Mouse (Mus musculus) hindbrain, postnatal 0 days (tissue): ENCODE data around the gene Ndufs2. TPM values are rescaled to one million over a fixed set of nuclear protein-coding genes. Genes with fewer than 3 reads are reported as not detected.

Experiments
- ATAC-seq: fragments of 200-750 bp; cut with Nextera tagmentation; 2 replicates; pipeline ENCODE4 v1.8.0; 2017; ENCODE audit warnings: mild to moderate bottlenecking, moderate TSS enrichment, moderate library complexity
- DNase-seq: peaks from one replicate; pipeline ENCODE4 v3.0.0-alpha.2; 2015; ENCODE audit warnings: low spot score
- H3K27ac ChIP-seq: fragments of 300-500 bp; sonication (generic); 2 replicates; pipeline ENCODE4 v1.5.1; 2014; ENCODE audit warnings: mild to moderate bottlenecking
- H3K27me3 ChIP-seq: fragments of 300-500 bp; sonication (generic); 2 replicates; pipeline ENCODE4 v1.6.1; 2014; ENCODE audit warnings: low read length, mixed read lengths; ENCODE audit not compliant: insufficient read depth
- H3K36me3 ChIP-seq: fragments of 300-500 bp; sonication (generic); 2 replicates; pipeline ENCODE4 v1.6.1; 2014; ENCODE audit warnings: low read length, mixed read lengths; ENCODE audit not compliant: insufficient read depth
- H3K4me1 ChIP-seq: fragments of 300-500 bp; sonication (generic); 2 replicates; pipeline ENCODE4 v1.6.1; 2014; ENCODE audit warnings: antibody characterized with exemption, low read length, mixed read lengths; ENCODE audit not compliant: insufficient read depth
- H3K4me2 ChIP-seq: fragments of 300-500 bp; sonication (generic); 2 replicates; pipeline ENCODE4 v1.6.1; 2014; ENCODE audit warnings: low read depth, mild to moderate bottlenecking, low read length, moderate library complexity, mixed read lengths
- H3K4me3 ChIP-seq: fragments of 300-500 bp; sonication (generic); 2 replicates; pipeline ENCODE4 v1.5.1; 2014; ENCODE audit warnings: low read length
- H3K9ac ChIP-seq: fragments of 300-500 bp; sonication (generic); replicated peaks from 2 replicates; pipeline ENCODE4 v1.6.1; 2014; ENCODE audit warnings: mild to moderate bottlenecking, low read length, moderate library complexity, mixed read lengths
- H3K9me3 ChIP-seq: fragments of 300-500 bp; sonication (generic); 2 replicates; pipeline ENCODE4 v1.6.1; 2016; ENCODE audit warnings: low read length, mixed read lengths
- CTCF ChIP-seq: IDR thresholded peaks from 2 replicates; pipeline ENCODE4 v1.5.1; 2016; ENCODE audit warnings: antibody characterized with exemption, control low read depth, low read depth
- WGBS: fragments of 180-500 bp; shearing (Covaris S2); extraction: QIAGEN DNeasy Blood & Tissue Kit; methylation state at CpG from one replicate; pipeline ENCODE4 v1.1.7; 2014; 5-methylcytosine and 5-hydroxymethylcytosine counted together
- polyA plus RNA-seq: library from polyadenylated mRNA; unstranded; fragments of >200 nt; fragmentation: Nextera tagmentation; extraction: Ambion mirVana; gene quantifications from 2 replicates; pipeline ENCODE4 v1.2.1, GENCODE M21; 2015
- total RNA-seq: library from RNA; depleted of rRNA; stranded (reverse); fragments of >200 nt; gene quantifications from 2 replicates; pipeline ENCODE4 v1.2.3, GENCODE M21; 2014

The Ndufs2 gene
- total and polyA plus RNA-seq, 2 experiments from 2014 or later = 234 to 286 TPM

DNA sequence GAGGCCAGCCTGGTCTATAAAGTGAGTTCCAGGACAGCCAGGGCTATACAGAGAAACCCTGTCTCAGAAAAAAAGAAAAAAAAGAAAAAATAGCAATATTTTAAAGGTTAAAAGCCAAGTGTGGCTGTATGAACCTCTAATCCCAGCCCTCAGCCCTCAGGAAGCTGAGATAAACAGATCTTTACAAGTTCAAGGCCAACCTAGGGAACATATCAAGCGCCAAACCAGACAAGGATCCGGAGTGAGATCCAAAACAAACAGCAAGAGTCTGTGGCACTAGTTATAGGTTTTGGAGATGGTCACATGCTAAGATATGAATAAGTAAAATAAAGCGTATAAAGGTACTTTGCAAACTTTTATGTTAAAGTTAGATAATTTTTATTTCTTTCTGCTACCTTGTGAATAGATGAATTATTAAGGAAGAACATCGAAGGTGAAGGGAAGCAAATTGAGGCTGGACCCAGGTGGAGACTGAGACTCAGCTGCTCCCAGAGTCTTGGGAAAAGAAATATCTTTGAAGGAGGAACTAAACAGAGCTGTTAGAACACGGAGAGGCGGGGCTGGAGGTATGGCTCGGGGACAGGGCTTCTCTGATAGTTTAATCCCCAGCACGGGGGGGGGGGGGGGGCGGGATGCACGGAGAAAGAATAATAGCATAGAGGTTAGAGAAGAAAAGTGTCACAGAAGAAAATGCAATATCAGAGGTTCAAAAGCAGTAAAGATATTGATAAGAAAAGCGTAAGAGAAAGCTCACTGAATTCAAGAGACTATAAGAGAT is 47.5 kb downstream of the Ndufs2 start:
- WGBS = 60% methylated on average over 10 of the region's 11 CpGs
- TF ChIP-seq CTCF = no peak

DNA sequence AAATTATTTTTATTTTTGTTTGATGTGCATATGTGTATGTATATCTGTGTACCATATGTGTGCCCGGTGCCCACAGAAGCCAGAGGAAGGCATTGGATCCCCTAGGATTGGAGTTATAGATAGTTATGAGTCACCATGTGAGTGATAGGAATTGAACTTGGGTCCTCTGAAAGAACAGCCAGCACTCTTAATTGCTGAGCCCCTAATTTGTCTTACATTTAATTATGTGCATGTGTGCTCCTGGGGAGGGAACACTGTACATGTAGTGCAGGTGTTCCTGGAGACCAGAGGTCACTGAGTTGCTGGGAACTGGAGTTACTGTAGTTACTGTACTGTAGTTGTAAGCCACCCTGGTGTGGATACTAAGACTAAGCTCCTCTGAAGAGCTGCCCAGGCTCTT is 50.4 kb downstream of the Ndufs2 start:
- no peak overlapping the region for H3K4me2 ChIP-seq
- H3K4me3 ChIP-seq = no peak overlapping the region
- H3K9me3 ChIP-seq = no peaks in the 10 kb centered on the region
- ATAC-seq = no peak
- WGBS = 95% methylated on average over 1 of the region's 1 CpGs
- no peaks in the 10 kb centered on the region; the same call in 1 of the 2 replicates for H3K27me3 ChIP-seq
- no peak overlapping the region for H3K9ac ChIP-seq
- TF ChIP-seq CTCF = no peak
- no peaks in the 10 kb centered on the region for H3K4me1 ChIP-seq
- no peak for DNase-seq
- H3K27ac ChIP-seq = no peak overlapping the region
- H3K36me3 ChIP-seq = no peaks in the 10 kb centered on the region

More for the DNA sequence above, 47.5 kb downstream of the Ndufs2 start:
- Histone ChIP-seq H3K36me3 (no peaks in the 10 kb centered on the region), H3K9ac (no peak overlapping the region), H3K4me1 (no peaks in the 10 kb centered on the region), H3K4me2 (no peak overlapping the region), H3K27me3 (no peaks in the 10 kb centered on the region), H3K9me3 (no peaks in the 10 kb centered on the region), H3K27ac (no peak overlapping the region), H3K4me3 (no peak overlapping the region)
- no peak for ATAC-seq
- DNase-seq = no peak

DNA sequence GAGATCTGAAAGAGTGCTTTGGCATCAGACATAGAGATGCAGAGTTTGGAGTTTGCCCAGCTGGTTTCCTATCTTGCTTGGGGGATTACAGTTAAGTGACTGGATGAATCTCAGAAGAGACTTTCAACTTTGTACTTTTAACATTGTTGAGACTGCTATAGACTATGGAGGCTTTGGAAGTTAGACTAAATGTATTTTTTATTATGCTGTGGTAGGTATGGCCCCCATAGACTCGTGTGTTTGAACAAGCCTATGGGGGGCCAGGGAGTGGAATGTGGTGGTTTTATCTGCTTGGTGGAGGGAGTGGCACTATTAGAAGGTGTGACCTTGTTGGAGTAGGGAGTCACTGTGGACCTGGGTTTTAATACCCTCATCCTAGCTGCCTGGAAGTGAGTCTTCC is 51.7 kb downstream of the Ndufs2 start:
- no peak for TF ChIP-seq CTCF
- 53% methylated on average over 1 of the region's 1 CpGs for WGBS

DNA sequence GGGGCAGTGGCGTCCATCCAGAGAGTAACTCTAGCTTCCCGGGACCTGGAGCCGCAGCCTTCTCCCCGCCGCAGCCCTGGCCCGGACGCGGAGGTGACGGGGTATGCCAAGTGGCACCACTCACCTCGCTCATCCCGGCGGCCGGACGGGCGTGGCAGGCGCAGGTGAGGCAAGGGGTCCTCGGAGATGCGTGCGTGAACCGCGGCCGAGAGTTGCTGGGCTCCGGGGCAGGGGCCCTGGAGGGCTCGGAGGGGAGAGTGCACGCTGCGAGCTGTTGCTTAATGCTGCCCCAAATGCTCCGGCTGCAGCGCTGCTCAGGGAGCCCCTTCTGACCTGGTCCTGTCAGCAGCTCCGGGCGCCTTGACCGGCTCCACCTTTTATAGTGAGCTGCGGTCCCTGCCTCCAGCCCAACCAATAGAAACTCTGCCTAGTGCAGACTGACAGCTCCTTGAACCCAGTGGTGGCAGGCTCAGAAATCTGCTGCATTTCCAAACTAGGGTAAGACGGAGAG is 55.2 kb downstream of the Ndufs2 start, which contains the start of gene Pcp4l1:
Gene Pcp4l1, minus strand, starts transcription at position 382 of the 511 bp plus-strand sequence.
- H3K27me3 ChIP-seq = peaks cover 4% of the 10 kb centered on the region; the same call in 1 of the 2 replicates
- no peak within 1 kb of the TSS; the same call in 1 of the 2 replicates for H3K27ac ChIP-seq
- TF ChIP-seq CTCF = no peak
- peak within 1 kb of the TSS; percentile 56 for H3K9ac ChIP-seq
- H3K4me1 ChIP-seq = peaks cover 3% of the 10 kb centered on the region
- 0% methylated on average over 33 of the region's 33 CpGs for WGBS
- ATAC-seq (peak; percentile 90), DNase-seq (peak; percentile 79)
- no peaks in the 10 kb centered on the region for H3K9me3 ChIP-seq
- peak within 1 kb of the TSS; percentile 96 for H3K4me2 ChIP-seq
- H3K36me3 ChIP-seq = no peaks in the 10 kb centered on the region
- peak within 1 kb of the TSS; percentile 66 for H3K4me3 ChIP-seq

More for the DNA sequence above, 51.7 kb downstream of the Ndufs2 start:
- peaks cover 2% of the 10 kb centered on the region; the same call in 1 of the 2 replicates for H3K4me1 ChIP-seq
- H3K27me3 ChIP-seq = peaks cover 4% of the 10 kb centered on the region; the same call in 1 of the 2 replicates
- no peak overlapping the region for H3K4me2 ChIP-seq
- H3K9me3 ChIP-seq = no peaks in the 10 kb centered on the region
- H3K27ac ChIP-seq = no peak overlapping the region
- no peak for DNase-seq
- no peaks in the 10 kb centered on the region for H3K36me3 ChIP-seq
- no peak overlapping the region for H3K9ac ChIP-seq
- no peak overlapping the region for H3K4me3 ChIP-seq
- no peak for ATAC-seq

DNA sequence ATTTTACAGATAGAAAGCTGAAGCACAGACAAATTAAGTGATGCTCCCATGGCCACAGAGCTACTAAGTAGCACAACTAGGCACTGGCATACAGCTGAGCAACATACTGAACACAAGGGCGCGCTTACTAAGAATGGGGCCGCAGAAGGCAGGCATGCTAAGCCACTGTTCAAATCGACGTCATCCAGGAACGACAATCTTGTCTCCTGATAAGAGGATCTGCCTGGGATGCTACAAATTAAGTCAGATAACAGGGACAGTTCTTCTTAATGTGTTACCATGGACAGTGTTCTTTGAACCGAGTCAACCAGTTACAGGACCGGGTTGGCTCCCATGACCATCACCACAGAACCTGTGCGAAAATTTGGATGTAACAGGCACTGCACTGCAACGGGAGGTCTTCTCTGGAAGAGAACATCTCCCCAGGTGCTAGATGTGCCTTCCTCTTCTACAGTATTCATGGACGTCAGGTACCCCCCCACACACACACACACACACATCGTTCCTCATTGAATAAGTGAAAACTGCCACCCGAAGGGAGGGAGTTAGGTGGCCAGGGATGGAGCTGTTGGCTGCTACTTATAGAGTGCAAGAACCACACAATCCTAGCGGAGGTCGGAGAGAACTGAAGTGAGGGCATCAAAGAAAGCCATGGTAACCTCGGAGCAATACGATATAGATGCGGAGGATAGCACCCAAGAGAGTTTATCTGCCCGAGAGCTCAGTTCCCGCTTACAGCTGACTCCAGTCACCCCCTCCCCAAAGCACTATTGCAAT is 56.0 kb downstream of the Ndufs2 start:
- peaks cover 3% of the 10 kb centered on the region for H3K4me1 ChIP-seq
- WGBS = 9% methylated on average over 20 of the region's 20 CpGs
- TF ChIP-seq CTCF = no peak
- peak overlapping the region; percentile 56 for H3K9ac ChIP-seq
- DNase-seq (peak; percentile 17), ATAC-seq (no peak)
- H3K27ac ChIP-seq = no peak overlapping the region; the same call in 1 of the 2 replicates
- H3K4me2 ChIP-seq = peak overlapping the region; percentile 96
- H3K4me3 ChIP-seq = peak overlapping the region; percentile 66
- H3K9me3 ChIP-seq = no peaks in the 10 kb centered on the region
- H3K27me3 ChIP-seq = peaks cover 4% of the 10 kb centered on the region; the same call in 1 of the 2 replicates
- H3K36me3 ChIP-seq = no peaks in the 10 kb centered on the region
